Mouse (Mus musculus) hindbrain, postnatal 0 days (tissue): Measurements from ENCODE around the gene Snapc2. TPM values are rescaled to one million over a fixed set of nuclear protein-coding genes. Genes with fewer than 3 reads are reported as not detected.

Source experiments
- ATAC-seq: fragments of 200-750 bp; cut with Nextera tagmentation; 2 replicates; pipeline ENCODE4 v1.8.0; 2017; ENCODE audit warnings: mild to moderate bottlenecking, moderate TSS enrichment, moderate library complexity
- DNase-seq: peaks from one replicate; pipeline ENCODE4 v3.0.0-alpha.2; 2015; ENCODE audit warnings: low spot score
- H3K27ac ChIP-seq: fragments of 300-500 bp; sonication (generic); 2 replicates; pipeline ENCODE4 v1.5.1; 2014; ENCODE audit warnings: mild to moderate bottlenecking
- H3K27me3 ChIP-seq: fragments of 300-500 bp; sonication (generic); 2 replicates; pipeline ENCODE4 v1.6.1; 2014; ENCODE audit warnings: low read length, mixed read lengths; ENCODE audit not compliant: insufficient read depth
- H3K36me3 ChIP-seq: fragments of 300-500 bp; sonication (generic); 2 replicates; pipeline ENCODE4 v1.6.1; 2014; ENCODE audit warnings: low read length, mixed read lengths; ENCODE audit not compliant: insufficient read depth
- H3K4me1 ChIP-seq: fragments of 300-500 bp; sonication (generic); 2 replicates; pipeline ENCODE4 v1.6.1; 2014; ENCODE audit warnings: antibody characterized with exemption, low read length, mixed read lengths; ENCODE audit not compliant: insufficient read depth
- H3K4me2 ChIP-seq: fragments of 300-500 bp; sonication (generic); 2 replicates; pipeline ENCODE4 v1.6.1; 2014; ENCODE audit warnings: low read depth, mild to moderate bottlenecking, low read length, moderate library complexity, mixed read lengths
- H3K4me3 ChIP-seq: fragments of 300-500 bp; sonication (generic); 2 replicates; pipeline ENCODE4 v1.5.1; 2014; ENCODE audit warnings: low read length
- H3K9ac ChIP-seq: fragments of 300-500 bp; sonication (generic); replicated peaks from 2 replicates; pipeline ENCODE4 v1.6.1; 2014; ENCODE audit warnings: mild to moderate bottlenecking, low read length, moderate library complexity, mixed read lengths
- H3K9me3 ChIP-seq: fragments of 300-500 bp; sonication (generic); 2 replicates; pipeline ENCODE4 v1.6.1; 2016; ENCODE audit warnings: low read length, mixed read lengths
- CTCF ChIP-seq: IDR thresholded peaks from 2 replicates; pipeline ENCODE4 v1.5.1; 2016; ENCODE audit warnings: antibody characterized with exemption, control low read depth, low read depth
- WGBS: fragments of 180-500 bp; shearing (Covaris S2); extraction: QIAGEN DNeasy Blood & Tissue Kit; methylation state at CpG from one replicate; pipeline ENCODE4 v1.1.7; 2014; 5-methylcytosine and 5-hydroxymethylcytosine counted together
- polyA plus RNA-seq: library from polyadenylated mRNA; unstranded; fragments of >200 nt; fragmentation: Nextera tagmentation; extraction: Ambion mirVana; gene quantifications from 2 replicates; pipeline ENCODE4 v1.2.1, GENCODE M21; 2015
- total RNA-seq: library from RNA; depleted of rRNA; stranded (reverse); fragments of >200 nt; gene quantifications from 2 replicates; pipeline ENCODE4 v1.2.3, GENCODE M21; 2014

The Snapc2 gene
- total and polyA plus RNA-seq, 2 experiments from 2014 or later: 65.3 to 91.3 TPM

DNA sequence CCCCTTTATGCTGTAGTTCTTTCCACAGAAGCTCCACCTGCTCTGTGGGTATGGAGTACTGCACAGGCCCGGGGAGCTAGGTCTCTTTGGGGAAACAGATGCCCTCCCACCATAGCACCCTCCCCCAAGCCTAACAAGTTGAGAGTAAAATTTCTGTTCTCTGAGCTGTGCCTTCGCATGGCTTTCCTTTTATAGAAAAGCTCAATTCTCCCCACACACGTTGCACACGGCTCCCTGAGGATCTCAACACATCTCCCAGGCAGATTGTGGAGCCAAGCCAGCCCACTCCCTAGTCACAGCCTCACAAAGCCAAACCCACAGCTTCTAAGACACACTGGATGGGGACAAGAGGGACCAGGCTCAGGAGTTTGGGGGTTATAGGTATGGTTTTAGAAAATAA lies 4.0 kb downstream of the Snapc2 start:
- Histone ChIP-seq H3K9me3 (no peaks in the 10 kb centered on the region), H3K27ac (0 out of 2 replicates have a peak overlapping the region, but pooled peaks have one; percentile 94), H3K9ac (peak overlapping the region; percentile 18), H3K4me1 (peaks cover 18% of the 10 kb centered on the region), H3K27me3 (no peaks in the 10 kb centered on the region), H3K4me2 (peak overlapping the region; percentile 74), H3K36me3 (peaks cover 36% of the 10 kb centered on the region; the same call in 1 of the 2 replicates), H3K4me3 (no peak overlapping the region)
- ATAC-seq (no peak), DNase-seq (peak; percentile 48)
- WGBS: 19% methylated on average over 4 of the region's 4 CpGs
- no peak for TF ChIP-seq CTCF

DNA sequence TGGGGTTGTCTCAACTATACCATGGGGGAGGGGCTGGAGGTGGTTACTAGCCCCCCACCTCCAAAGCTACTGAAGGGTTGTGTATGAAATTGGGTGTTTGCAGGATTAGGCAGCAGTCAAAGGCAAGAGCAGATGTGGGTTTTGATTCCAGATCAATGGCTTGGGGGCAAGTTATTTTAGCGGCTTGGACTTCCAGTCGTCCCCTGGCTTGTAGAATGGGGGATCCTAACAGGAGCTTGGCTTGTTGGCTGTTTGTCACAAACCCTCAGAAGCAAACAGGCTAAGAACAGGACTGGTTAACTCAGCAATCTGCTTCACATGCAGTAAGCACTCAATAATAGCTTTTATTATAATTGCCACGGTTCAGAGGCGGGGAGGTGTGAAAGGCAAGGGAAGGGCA lies 4.5 kb downstream of the Snapc2 start:
- no peak for ATAC-seq
- no peaks in the 10 kb centered on the region for H3K9me3 ChIP-seq
- 58% methylated on average over 4 of the region's 4 CpGs for WGBS
- peak overlapping the region; percentile 90; the same call in 1 of the 2 replicates for H3K9ac ChIP-seq
- H3K4me3 ChIP-seq: peak overlapping the region; percentile 76
- TF ChIP-seq CTCF: no peak
- H3K27ac ChIP-seq: peak overlapping the region; percentile 94; the same call in 1 of the 2 replicates
- H3K36me3 ChIP-seq: peaks cover 40% of the 10 kb centered on the region; the same call in 1 of the 2 replicates
- no peaks in the 10 kb centered on the region for H3K27me3 ChIP-seq
- peaks cover 18% of the 10 kb centered on the region for H3K4me1 ChIP-seq
- H3K4me2 ChIP-seq: peak overlapping the region; percentile 74
- DNase-seq: no peak

DNA sequence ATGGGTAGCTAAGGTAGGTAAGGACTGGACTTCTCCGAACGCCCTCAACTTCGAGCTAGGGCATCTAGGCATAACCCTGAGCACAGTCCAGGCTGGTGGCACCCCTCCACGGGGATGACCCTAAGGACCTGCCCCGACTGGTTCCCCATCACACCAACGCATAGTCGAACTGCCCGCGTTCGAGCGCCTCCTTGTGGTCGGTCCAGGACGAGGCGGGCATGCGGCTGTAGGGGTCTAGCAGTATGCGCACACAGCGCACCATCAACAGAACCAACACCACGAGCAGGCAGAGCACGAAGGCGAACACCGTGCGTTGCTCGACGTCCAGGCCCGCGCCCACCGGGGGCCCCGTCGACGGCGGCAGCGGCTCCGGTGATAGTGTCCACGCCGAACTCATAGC lies 5.4 kb downstream of the Snapc2 start:
- DNase-seq (peak; percentile 85), ATAC-seq (peak; percentile 71)
- H3K4me1 ChIP-seq: peaks cover 18% of the 10 kb centered on the region
- peak overlapping the region; percentile 90 for H3K9ac ChIP-seq
- H3K27me3 ChIP-seq: no peaks in the 10 kb centered on the region
- peak overlapping the region; percentile 76 for H3K4me3 ChIP-seq
- H3K4me2 ChIP-seq: peak overlapping the region; percentile 74
- peaks cover 45% of the 10 kb centered on the region; the same call in 1 of the 2 replicates for H3K36me3 ChIP-seq
- TF ChIP-seq CTCF: peak; percentile 97
- 2% methylated on average over 35 of the region's 35 CpGs for WGBS
- peak overlapping the region; percentile 94 for H3K27ac ChIP-seq
- H3K9me3 ChIP-seq: no peaks in the 10 kb centered on the region

DNA sequence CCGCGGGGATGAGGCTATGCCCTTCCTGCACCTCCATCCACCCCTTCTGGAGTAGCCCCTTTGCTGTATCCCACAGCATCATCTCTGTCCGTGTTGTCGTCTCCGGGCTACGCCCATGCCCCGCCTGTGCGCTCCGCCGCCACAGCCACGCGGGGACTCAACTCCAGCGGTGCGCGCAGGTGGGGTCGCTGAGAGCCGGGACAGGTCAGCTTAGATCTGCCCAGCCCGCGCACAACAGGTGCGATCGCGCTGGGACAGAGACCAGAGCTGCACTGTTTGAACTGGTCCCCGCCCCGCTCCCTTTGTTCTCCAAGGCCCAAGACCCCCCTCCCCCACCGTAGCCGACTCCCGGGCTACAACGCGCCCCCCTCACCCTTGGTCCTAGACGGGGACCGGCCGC lies 5.8 kb downstream of the Snapc2 start:
- peaks cover 18% of the 10 kb centered on the region for H3K4me1 ChIP-seq
- H3K4me2 ChIP-seq: peak overlapping the region; percentile 74
- H3K9me3 ChIP-seq: no peaks in the 10 kb centered on the region
- DNase-seq: peak; percentile 71
- no peaks in the 10 kb centered on the region for H3K27me3 ChIP-seq
- H3K36me3 ChIP-seq: peaks cover 46% of the 10 kb centered on the region; the same call in 1 of the 2 replicates
- peak; percentile 74 for ATAC-seq
- H3K27ac ChIP-seq: peak overlapping the region; percentile 94
- H3K4me3 ChIP-seq: peak overlapping the region; percentile 76
- H3K9ac ChIP-seq: peak overlapping the region; percentile 90
- TF ChIP-seq CTCF: no peak
- WGBS: under 1% methylated on average over 32 of the region's 32 CpGs

DNA sequence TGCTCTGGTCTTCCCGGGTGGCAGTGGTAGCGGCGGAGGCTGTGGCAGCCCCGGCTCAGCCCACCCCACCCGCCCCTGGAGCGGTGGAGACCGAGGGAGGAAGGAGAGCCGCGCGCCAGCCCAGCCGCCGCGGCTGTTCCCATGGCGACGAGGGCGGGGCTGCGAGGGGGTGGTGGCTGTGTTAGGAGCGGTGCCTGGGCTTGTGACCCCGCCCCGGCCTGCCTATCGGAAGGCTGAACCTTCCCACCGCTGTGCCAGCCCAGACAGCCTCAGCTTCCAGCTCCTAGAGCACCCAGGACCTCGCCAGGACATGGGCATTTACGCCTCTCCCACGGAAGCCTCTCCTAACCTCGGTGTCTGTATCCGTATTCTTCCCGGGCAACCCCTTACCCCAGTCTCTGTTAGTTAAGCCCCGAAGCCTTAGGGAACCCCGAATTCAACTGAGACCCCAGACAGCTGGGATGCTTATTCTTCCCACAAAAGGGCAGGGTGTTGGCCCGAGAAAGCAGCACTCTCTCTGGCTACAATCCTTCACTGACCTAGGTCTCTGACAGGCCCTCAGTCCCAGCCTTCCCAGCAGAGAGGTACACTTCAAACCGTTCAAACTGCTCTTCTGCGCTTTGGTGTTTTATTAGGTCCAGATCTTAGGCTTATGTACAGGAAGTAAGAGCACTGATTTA lies 6.4 kb downstream of the Snapc2 start, which contains the start of gene Ctxn1:
Gene Ctxn1 (minus strand): TSS at position 150 of the 680 bp plus-strand sequence.
- Histone ChIP-seq H3K27ac (peak within 1 kb of the TSS; percentile 94), H3K4me2 (peak within 1 kb of the TSS; percentile 74), H3K4me1 (peaks cover 18% of the 10 kb centered on the region), H3K9me3 (no peaks in the 10 kb centered on the region), H3K27me3 (no peaks in the 10 kb centered on the region), H3K36me3 (peaks cover 52% of the 10 kb centered on the region; the same call in 1 of the 2 replicates), H3K9ac (peak within 1 kb of the TSS; percentile 90), H3K4me3 (peak within 1 kb of the TSS; percentile 76)
- WGBS: 5% methylated on average over 30 of the region's 33 CpGs
- TF ChIP-seq CTCF: no peak
- ATAC-seq (peak; percentile 89), DNase-seq (peak; percentile 94)

DNA sequence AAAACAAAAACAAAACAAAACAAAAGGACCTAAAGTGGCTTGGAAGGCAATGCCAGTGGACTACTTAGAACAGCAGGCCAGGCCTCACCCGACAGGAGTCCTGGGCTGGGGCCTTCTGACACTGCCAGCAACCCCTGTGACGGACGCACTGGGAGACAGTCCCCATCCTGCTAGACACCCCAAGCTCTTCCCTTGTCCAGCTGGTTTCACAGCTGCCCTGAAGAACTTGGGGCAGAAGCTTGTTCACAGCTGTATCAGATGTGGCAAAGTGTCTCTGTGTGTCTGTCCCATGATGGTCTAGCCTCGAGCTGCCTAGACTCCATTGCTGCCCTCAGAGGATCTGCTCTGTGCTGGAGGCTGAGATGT lies 6.9 kb downstream of the Snapc2 start:
- 79% methylated on average over 4 of the region's 4 CpGs for WGBS
- ATAC-seq (no peak), DNase-seq (no peak)
- Histone ChIP-seq H3K27ac (peak overlapping the region; percentile 94), H3K4me2 (peak overlapping the region; percentile 74), H3K4me3 (no peak overlapping the region; the same call in 1 of the 2 replicates), H3K9me3 (no peaks in the 10 kb centered on the region), H3K27me3 (no peaks in the 10 kb centered on the region), H3K4me1 (peaks cover 18% of the 10 kb centered on the region), H3K36me3 (peaks cover 50% of the 10 kb centered on the region; the same call in 1 of the 2 replicates), H3K9ac (peak overlapping the region; percentile 90; the same call in 1 of the 2 replicates)
- no peak for TF ChIP-seq CTCF
